Mouse (Mus musculus) cerebellum, adult 2 months (tissue): ENCODE results near the gene Fras1. TPM values are rescaled to one million over a fixed set of nuclear protein-coding genes. Genes with fewer than 3 reads are reported as not detected.

Experiments
- DNase-seq, 2 experiments: peaks; one replicate each; pipeline ENCODE4 v3.0.0; 2021
- H3K27ac ChIP-seq: fragments of 200-500 bp; 2 replicates; pipeline ENCODE4 v1.5.1; 2012; ENCODE audit warnings: low read length, control low read depth, inconsistent platforms; ENCODE audit not compliant: insufficient read depth
- H3K27me3 ChIP-seq: fragments of 200-500 bp; 2 replicates; pipeline ENCODE4 v1.6.1; 2012; ENCODE audit warnings: inconsistent platforms, mild to moderate bottlenecking, low read length, moderate library complexity; ENCODE audit not compliant: control insufficient read depth, insufficient read depth
- H3K4me1 ChIP-seq: fragments of 200-500 bp; 2 replicates; pipeline ENCODE4 v1.6.1; 2011; ENCODE audit warnings: low read length; ENCODE audit not compliant: control insufficient read depth, insufficient read depth
- H3K4me3 ChIP-seq: fragments of 200-500 bp; replicated peaks from 2 replicates; pipeline ENCODE3; 2011; ENCODE audit warnings: mild to moderate bottlenecking, low read depth, low read length, control low read depth; ENCODE audit not compliant: insufficient read depth
- CTCF ChIP-seq: fragments of 200-500 bp; IDR thresholded peaks from 2 replicates; pipeline ENCODE4 v1.5.1; 2011; ENCODE audit warnings: low read depth, mild to moderate bottlenecking, control low read depth, low read length, moderate library complexity, borderline replicate concordance; ENCODE audit not compliant: insufficient read depth
- POLR2A ChIP-seq: fragments of 200-500 bp; IDR thresholded peaks from 2 replicates; pipeline ENCODE4 v1.6.1; 2011; ENCODE audit warnings: low read length, control low read depth, borderline replicate concordance; ENCODE audit not compliant: insufficient read depth
- WGBS: fragments of 180-500 bp; shearing (Covaris S2); methylation state at CpG from one replicate; pipeline ENCODE4 v1.1.7; 2018; 5-methylcytosine and 5-hydroxymethylcytosine counted together
- polyA plus RNA-seq: library from polyadenylated mRNA; depleted of rRNA; stranded (reverse); fragments of >200 nt; gene quantifications from 2 replicates; pipeline ENCODE4 v1.2.3, GENCODE M21; 2012

Gene Fras1
- polyA plus RNA-seq, 1 experiment: 1.1 TPM

DNA sequence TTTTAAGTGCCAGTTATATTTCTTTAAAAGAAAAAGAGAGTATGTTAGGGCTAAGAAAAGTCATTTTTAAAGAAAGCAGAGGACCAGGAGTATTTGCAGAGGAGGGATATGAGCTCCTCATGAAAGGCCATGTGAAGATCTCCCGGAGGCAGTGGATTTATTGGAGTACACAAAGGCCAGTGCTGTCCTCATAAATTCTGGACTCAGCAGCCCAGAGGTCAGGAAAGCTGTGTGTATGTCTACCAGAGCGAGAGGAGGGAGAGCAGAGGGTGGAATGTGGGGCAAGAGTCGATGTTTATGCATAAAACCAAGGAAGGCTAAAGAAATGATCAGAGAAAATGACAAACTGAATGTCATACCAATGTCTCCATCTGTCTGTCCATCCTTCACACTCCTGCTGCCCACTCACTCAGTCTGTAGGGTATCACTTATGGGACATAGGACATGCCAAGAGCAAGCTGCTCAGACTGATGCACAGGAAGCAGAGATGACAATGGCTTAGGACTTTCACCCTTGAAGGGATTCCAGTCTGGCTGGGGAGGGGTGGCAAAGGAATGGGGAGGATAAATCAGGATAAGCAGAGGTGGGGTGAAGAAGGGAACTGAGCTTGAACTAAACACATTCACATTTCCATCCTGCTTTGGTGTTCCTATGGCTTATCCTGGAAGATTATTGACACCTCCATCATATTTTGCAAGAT lies 235.0 kb downstream of the Fras1 start:
- H3K4me1 ChIP-seq: no peaks in the 10 kb centered on the region
- 81% methylated on average over 3 of the region's 3 CpGs for WGBS

GRCm38 (mm10) chr5:96612077-96612476 lies 238.3 kb downstream of the Fras1 start:
- H3K27ac ChIP-seq: no peak overlapping the region
- TF ChIP-seq CTCF (no peak), POLR2A (no peak)
- no peak for DNase-seq
- H3K27me3 ChIP-seq: no peaks in the 10 kb centered on the region
- no peak overlapping the region for H3K4me3 ChIP-seq
- 84% methylated on average over 10 of the region's 10 CpGs for WGBS
- no peaks in the 10 kb centered on the region for H3K4me1 ChIP-seq

More for the DNA sequence above, 235.0 kb downstream of the Fras1 start:
- Histone ChIP-seq H3K27ac (no peak overlapping the region), H3K27me3 (no peaks in the 10 kb centered on the region), H3K4me3 (no peak overlapping the region)
- DNase-seq: no peak
- no peak for TF ChIP-seq CTCF
- no peak for TF ChIP-seq POLR2A

- Histone ChIP-seq H3K4me3 (no peak overlapping the region), H3K4me1 (no peaks in the 10 kb centered on the region), H3K27ac (no peak overlapping the region), H3K27me3 (no peaks in the 10 kb centered on the region)
- WGBS: 56% methylated on average over 6 of the region's 6 CpGs
- DNase-seq: no peak
- TF ChIP-seq CTCF (no peak), POLR2A (no peak)
These were observed 243.3 kb downstream of the Fras1 start for GRCm38 (mm10) chr5:96616954-96617646.

GRCm38 (mm10) chr5:96618008-96618407 lies 244.3 kb downstream of the Fras1 start:
- Histone ChIP-seq H3K27ac (no peak overlapping the region), H3K4me1 (no peaks in the 10 kb centered on the region), H3K4me3 (no peak overlapping the region), H3K27me3 (no peaks in the 10 kb centered on the region)
- WGBS: 33% methylated on average over 2 of the region's 2 CpGs
- no peak for TF ChIP-seq POLR2A
- TF ChIP-seq CTCF: no peak
- no peak for DNase-seq

- 65% methylated on average over 2 of the region's 2 CpGs for WGBS
- no peak for DNase-seq
These were observed 246.5 kb downstream of the Fras1 start for GRCm38 (mm10) chr5:96620209-96620608.

GRCm38 (mm10) chr5:96620618-96621017 lies 246.9 kb downstream of the Fras1 start:
- no peaks in the 10 kb centered on the region for H3K27me3 ChIP-seq
- TF ChIP-seq CTCF: no peak
- TF ChIP-seq POLR2A: no peak
- WGBS: 91% methylated on average over 5 of the region's 5 CpGs
- H3K4me1 ChIP-seq: no peaks in the 10 kb centered on the region
- H3K27ac ChIP-seq: no peak overlapping the region
- DNase-seq: no peak
- no peak overlapping the region for H3K4me3 ChIP-seq

More at GRCm38 (mm10) chr5:96620209-96620608, 246.5 kb downstream of the Fras1 start:
- Histone ChIP-seq H3K4me1 (no peaks in the 10 kb centered on the region), H3K27me3 (no peaks in the 10 kb centered on the region), H3K4me3 (no peak overlapping the region), H3K27ac (no peak overlapping the region)
- TF ChIP-seq POLR2A (no peak), CTCF (no peak)

DNA sequence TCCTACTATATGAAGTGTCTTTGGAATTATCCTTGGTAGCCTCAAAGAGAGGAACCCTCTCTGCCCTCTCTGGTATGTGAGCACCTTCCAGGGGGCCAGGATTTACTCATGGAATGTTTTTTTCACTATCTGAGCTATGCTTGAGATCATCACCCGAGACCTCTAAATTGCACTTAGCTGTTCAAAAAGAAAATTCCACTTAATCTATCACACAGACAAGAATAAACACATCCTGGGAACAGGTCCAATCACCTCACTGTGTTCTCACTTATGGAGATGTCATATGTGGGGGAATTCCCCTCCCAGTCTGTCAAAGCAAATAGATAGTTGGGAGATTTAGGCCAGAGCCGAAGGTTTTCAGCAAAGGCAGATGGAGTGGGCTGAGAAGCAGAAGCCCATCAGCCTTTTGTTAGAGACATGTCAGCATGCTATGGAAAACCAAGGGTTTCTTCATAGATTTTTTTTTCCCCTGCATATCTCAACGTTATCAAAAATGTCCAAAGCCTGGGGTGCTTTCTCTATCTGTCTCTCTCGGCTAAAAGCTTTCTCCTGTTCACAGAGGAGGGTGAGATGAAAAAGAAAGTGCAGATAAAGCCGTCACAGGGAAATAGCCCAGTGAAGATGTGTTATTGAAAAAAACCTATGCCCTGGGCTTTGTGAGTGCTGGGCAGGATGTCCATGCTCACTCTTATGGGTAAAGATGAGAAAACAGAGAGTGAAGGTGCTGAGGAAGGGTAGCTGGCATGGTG lies 249.0 kb downstream of the Fras1 start:
- no peak for TF ChIP-seq POLR2A
- TF ChIP-seq CTCF: no peak
- no peak overlapping the region for H3K4me3 ChIP-seq
- H3K4me1 ChIP-seq: no peaks in the 10 kb centered on the region
- no peaks in the 10 kb centered on the region for H3K27me3 ChIP-seq
- WGBS: 71% methylated on average over 5 of the region's 5 CpGs
- no peak for DNase-seq
- no peak overlapping the region for H3K27ac ChIP-seq
